Mouse (Mus musculus): ENCODE results near the gene Macrod2.
A peak's percentile ranks its signal among the peaks of the same experiment; 100 is the strongest.

Macrod2 gene

GRCm38 (mm10) chr2:141202015-141202364, 806.9 kb downstream of the Macrod2 start:
- DNase-seq (ENCODE audit: low read depth, low spot score) = no peak

GRCm38 (mm10) chr2:141211346-141211745, 816.2 kb downstream of the Macrod2 start:
- no peak for DNase-seq (ENCODE audit: low read depth, low spot score)

- DNase-seq (ENCODE audit: low read depth, low spot score) = no peak
Observed at GRCm38 (mm10) chr2:141212291-141212690, 817.2 kb downstream of the Macrod2 start.

- DNase-seq (ENCODE audit: low read depth, low spot score) = no peak
Observed at GRCm38 (mm10) chr2:141217490-141217889, 822.4 kb downstream of the Macrod2 start.

GRCm38 (mm10) chr2:141217925-141218324, 822.8 kb downstream of the Macrod2 start:
- DNase-seq (ENCODE audit: low read depth, low spot score) = no peak

GRCm38 (mm10) chr2:141228809-141229208, 833.7 kb downstream of the Macrod2 start:
- DNase-seq (ENCODE audit: low read depth, low spot score) = peak; percentile 58

GRCm38 (mm10) chr2:141229820-141230219, 834.7 kb downstream of the Macrod2 start:
- no peak for DNase-seq (ENCODE audit: low read depth, low spot score)

- peak; percentile 26 for DNase-seq (ENCODE audit: low read depth, low spot score)
Observed at GRCm38 (mm10) chr2:141231011-141231668, 836.0 kb downstream of the Macrod2 start.

GRCm38 (mm10) chr2:141234306-141234705, 839.2 kb downstream of the Macrod2 start:
- no peak for DNase-seq (ENCODE audit: low read depth, low spot score)

GRCm38 (mm10) chr2:141234724-141235453, 839.8 kb downstream of the Macrod2 start:
- DNase-seq (ENCODE audit: low read depth, low spot score) = no peak

GRCm38 (mm10) chr2:141247680-141248079, 852.6 kb downstream of the Macrod2 start:
- DNase-seq (ENCODE audit: low read depth, low spot score) = no peak

- DNase-seq (ENCODE audit: low read depth, low spot score) = no peak
Observed at GRCm38 (mm10) chr2:141264582-141264981, 869.5 kb downstream of the Macrod2 start.

- no peak for DNase-seq (ENCODE audit: low read depth, low spot score)
Observed at GRCm38 (mm10) chr2:141266591-141266990, 871.5 kb downstream of the Macrod2 start.

- DNase-seq (ENCODE audit: low read depth, low spot score) = no peak
Observed at GRCm38 (mm10) chr2:141271541-141271940, 876.4 kb downstream of the Macrod2 start.

- DNase-seq (ENCODE audit: low read depth, low spot score) = no peak
Observed at GRCm38 (mm10) chr2:141272966-141273365, 877.9 kb downstream of the Macrod2 start.

- DNase-seq (ENCODE audit: low read depth, low spot score) = no peak
Observed at GRCm38 (mm10) chr2:141274262-141274661, 879.2 kb downstream of the Macrod2 start.

- DNase-seq (ENCODE audit: low read depth, low spot score) = no peak
Observed at GRCm38 (mm10) chr2:141279130-141279698, 884.1 kb downstream of the Macrod2 start.

- DNase-seq (ENCODE audit: low read depth, low spot score) = no peak
Observed at GRCm38 (mm10) chr2:141280817-141281216, 885.7 kb downstream of the Macrod2 start.

- DNase-seq (ENCODE audit: low read depth, low spot score) = no peak
Observed at GRCm38 (mm10) chr2:141286110-141286747, 891.1 kb downstream of the Macrod2 start.

GRCm38 (mm10) chr2:141288494-141288893, 893.4 kb downstream of the Macrod2 start:
- no peak for DNase-seq (ENCODE audit: low read depth, low spot score)

- DNase-seq (ENCODE audit: low read depth, low spot score) = no peak
Observed at GRCm38 (mm10) chr2:141289059-141289713, 894.1 kb downstream of the Macrod2 start.

GRCm38 (mm10) chr2:141292847-141293246, 897.7 kb downstream of the Macrod2 start:
- DNase-seq (ENCODE audit: low read depth, low spot score) = no peak

Data from telencephalon, adult 2 months (tissue).